Mouse (Mus musculus) heart, embryonic 10.5 days (tissue): ENCODE results near the gene Rasgef1b. TPM values are rescaled to one million over a fixed set of nuclear protein-coding genes. Genes with fewer than 3 reads are reported as not detected.

Experiments used
- DNase-seq: peaks from one replicate; pipeline ENCODE4 v3.0.0-alpha.2; 2017; ENCODE audit warnings: low spot score
- H3K27ac ChIP-seq: fragments of 300-500 bp; sonication (generic); 2 replicates; pipeline ENCODE4 v1.5.1; 2016; ENCODE audit warnings: mild to moderate bottlenecking
- H3K27me3 ChIP-seq: fragments of 300-500 bp; sonication (generic); 2 replicates; pipeline ENCODE4 v1.6.1; 2016; ENCODE audit warnings: mild to moderate bottlenecking; ENCODE audit not compliant: poor library complexity, insufficient read depth, severe bottlenecking
- H3K36me3 ChIP-seq: fragments of 300-500 bp; sonication (generic); 2 replicates; pipeline ENCODE4 v1.6.1; 2016; ENCODE audit warnings: mild to moderate bottlenecking, moderate library complexity
- H3K4me1 ChIP-seq: fragments of 300-500 bp; sonication (generic); 2 replicates; pipeline ENCODE4 v1.6.1; 2016; ENCODE audit warnings: mild to moderate bottlenecking
- H3K4me3 ChIP-seq: fragments of 300-500 bp; sonication (generic); 2 replicates; pipeline ENCODE4 v1.5.1; 2016; ENCODE audit warnings: mild to moderate bottlenecking, moderate library complexity
- H3K9me3 ChIP-seq: fragments of 300-500 bp; sonication (generic); 2 replicates; pipeline ENCODE4 v1.6.1; 2016; ENCODE audit warnings: mild to moderate bottlenecking, moderate library complexity
- WGBS: fragments of 180-500 bp; shearing (Covaris S2); methylation state at CpG from one replicate; pipeline ENCODE4 v1.1.7; 2016; 5-methylcytosine and 5-hydroxymethylcytosine counted together
- polyA plus RNA-seq: library from polyadenylated mRNA; unstranded; fragments of >200 nt; fragmentation: Nextera tagmentation; extraction: Ambion mirVana; gene quantifications from 2 replicates; pipeline ENCODE4 v1.2.1, GENCODE M21; 2016

Gene Rasgef1b
- polyA plus RNA-seq, 1 experiment from 2014 or later = 20.6 TPM

DNA sequence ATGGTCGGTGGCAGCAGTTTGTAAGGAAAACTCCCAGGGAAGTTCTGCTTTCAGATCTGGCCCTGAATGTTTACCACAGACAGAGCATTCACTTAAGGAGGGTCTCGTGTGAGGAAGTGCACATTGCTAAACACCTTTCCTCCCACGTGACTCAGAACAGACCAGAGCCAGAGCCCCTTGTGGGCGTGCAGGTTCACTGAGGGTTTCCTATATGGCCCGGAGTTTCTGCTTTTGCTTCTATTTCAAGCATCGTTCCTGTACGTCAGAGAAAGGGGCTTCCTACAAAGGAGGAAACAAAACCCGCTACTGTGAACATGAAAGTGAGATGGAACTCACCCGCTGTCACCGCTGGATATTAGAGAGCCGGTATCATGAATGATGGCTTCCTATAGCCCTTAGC is 392.4 kb downstream of the Rasgef1b start:
- Histone ChIP-seq H3K4me1 (peaks cover 26% of the 10 kb centered on the region), H3K27me3 (no peaks in the 10 kb centered on the region), H3K27ac (no peak overlapping the region), H3K9me3 (no peaks in the 10 kb centered on the region), H3K4me3 (no peak overlapping the region), H3K36me3 (no peaks in the 10 kb centered on the region)
- WGBS = 69% methylated on average over 11 of the region's 11 CpGs
- DNase-seq = no peak

DNA sequence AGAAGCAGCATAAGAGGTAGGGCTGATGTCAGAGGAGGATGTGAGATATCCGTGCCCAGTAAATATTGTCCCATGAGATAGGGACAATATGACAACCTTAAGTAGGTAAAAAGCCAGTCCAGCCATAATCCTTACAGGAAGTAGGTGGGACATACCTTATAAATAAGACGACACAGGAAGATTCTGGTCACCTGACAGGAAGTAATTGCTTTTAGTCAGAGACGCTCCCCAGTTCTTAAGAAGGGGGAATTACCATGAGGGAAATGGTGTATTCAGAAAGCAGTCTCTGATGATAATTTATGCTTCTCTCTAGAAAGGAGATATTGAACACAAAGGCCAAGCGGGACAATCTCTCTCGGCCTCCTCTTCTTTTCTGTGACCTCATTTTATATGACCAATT is 394.8 kb downstream of the Rasgef1b start:
- Histone ChIP-seq H3K36me3 (no peaks in the 10 kb centered on the region), H3K4me3 (no peak overlapping the region), H3K4me1 (peaks cover 9% of the 10 kb centered on the region; the same call in 1 of the 2 replicates), H3K27me3 (no peaks in the 10 kb centered on the region), H3K9me3 (no peaks in the 10 kb centered on the region), H3K27ac (no peak overlapping the region)
- no peak for DNase-seq
- 77% methylated on average over 5 of the region's 5 CpGs for WGBS

GRCm38 (mm10) chr5:99332021-99332420 is 396.8 kb downstream of the Rasgef1b start:
- Histone ChIP-seq H3K36me3 (no peaks in the 10 kb centered on the region), H3K4me1 (peaks cover 9% of the 10 kb centered on the region; the same call in 1 of the 2 replicates), H3K9me3 (no peaks in the 10 kb centered on the region), H3K4me3 (no peak overlapping the region), H3K27ac (no peak overlapping the region), H3K27me3 (no peaks in the 10 kb centered on the region)
- DNase-seq = no peak
- WGBS = 90% methylated on average over 2 of the region's 2 CpGs

GRCm38 (mm10) chr5:99329065-99329464 is 399.8 kb downstream of the Rasgef1b start:
- DNase-seq = no peak
- H3K4me3 ChIP-seq = no peak overlapping the region
- no peaks in the 10 kb centered on the region for H3K9me3 ChIP-seq
- no peaks in the 10 kb centered on the region for H3K27me3 ChIP-seq
- no peak overlapping the region for H3K27ac ChIP-seq
- H3K36me3 ChIP-seq = no peaks in the 10 kb centered on the region
- WGBS = 81% methylated on average over 6 of the region's 6 CpGs
- peaks cover 9% of the 10 kb centered on the region; the same call in 1 of the 2 replicates for H3K4me1 ChIP-seq

DNA sequence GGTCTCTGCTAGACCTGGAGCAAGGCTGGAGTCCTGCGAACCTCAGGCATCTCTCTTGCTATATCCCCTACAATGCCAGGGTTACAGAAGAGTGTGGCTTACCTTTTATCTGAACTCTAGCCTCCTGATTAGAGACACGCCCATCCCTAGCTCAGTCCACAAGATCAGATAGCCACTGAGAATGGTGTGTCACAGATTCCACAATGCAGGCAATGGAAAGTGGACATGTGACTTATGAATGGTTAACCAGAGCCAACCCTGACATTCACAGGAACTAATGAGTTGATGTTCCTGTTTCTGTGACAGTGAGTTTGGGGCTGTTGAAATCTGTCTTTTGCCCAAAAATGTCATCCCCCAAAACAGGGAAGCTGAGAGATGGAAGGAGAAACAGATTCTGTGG is 401.8 kb downstream of the Rasgef1b start:
- Histone ChIP-seq H3K9me3 (no peaks in the 10 kb centered on the region), H3K4me3 (no peak overlapping the region), H3K27me3 (no peaks in the 10 kb centered on the region), H3K36me3 (no peaks in the 10 kb centered on the region), H3K4me1 (no peaks in the 10 kb centered on the region), H3K27ac (no peak overlapping the region)
- 76% methylated on average over 2 of the region's 2 CpGs for WGBS
- no peak for DNase-seq

GRCm38 (mm10) chr5:99325301-99325700 is 403.6 kb downstream of the Rasgef1b start:
- Histone ChIP-seq H3K27ac (no peak overlapping the region), H3K4me1 (no peaks in the 10 kb centered on the region), H3K27me3 (no peaks in the 10 kb centered on the region), H3K9me3 (no peaks in the 10 kb centered on the region), H3K36me3 (no peaks in the 10 kb centered on the region), H3K4me3 (no peak overlapping the region)
- no peak for DNase-seq

DNA sequence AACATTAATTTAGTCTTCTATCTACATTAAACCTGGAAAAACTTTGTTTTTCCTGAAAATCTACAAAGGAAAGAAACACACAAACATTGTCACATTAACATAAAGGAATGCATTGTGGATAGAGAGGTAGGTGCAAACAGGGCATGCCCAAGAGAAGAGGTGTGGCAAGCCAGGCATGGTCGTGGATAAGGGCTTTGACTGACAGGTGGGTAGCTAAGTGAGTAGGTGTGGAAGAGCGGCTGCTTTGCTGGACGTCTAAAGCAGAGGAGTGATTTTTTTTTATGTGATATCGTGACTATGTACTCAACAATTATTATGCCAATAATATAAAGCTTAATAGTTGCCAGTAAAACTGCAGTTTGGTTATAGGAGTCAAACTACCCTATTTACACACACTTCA is 408.1 kb downstream of the Rasgef1b start:
- H3K9me3 ChIP-seq = no peaks in the 10 kb centered on the region
- no peaks in the 10 kb centered on the region for H3K27me3 ChIP-seq
- H3K27ac ChIP-seq = no peak overlapping the region
- no peak overlapping the region for H3K4me3 ChIP-seq
- WGBS = 67% methylated on average over 4 of the region's 4 CpGs
- no peak for DNase-seq
- H3K4me1 ChIP-seq = no peaks in the 10 kb centered on the region
- H3K36me3 ChIP-seq = no peaks in the 10 kb centered on the region

- DNase-seq = no peak
- H3K4me3 ChIP-seq = no peak overlapping the region
- no peaks in the 10 kb centered on the region for H3K27me3 ChIP-seq
- no peaks in the 10 kb centered on the region for H3K9me3 ChIP-seq
- no peak overlapping the region for H3K27ac ChIP-seq
- 72% methylated on average over 4 of the region's 4 CpGs for WGBS
- H3K36me3 ChIP-seq = no peaks in the 10 kb centered on the region
- peaks cover 19% of the 10 kb centered on the region for H3K4me1 ChIP-seq
Observed at GRCm38 (mm10) chr5:99297939-99298338, 430.9 kb downstream of the Rasgef1b start.

GRCm38 (mm10) chr5:99296348-99296747 is 432.5 kb downstream of the Rasgef1b start:
- H3K4me3 ChIP-seq = no peak overlapping the region
- no peaks in the 10 kb centered on the region for H3K27me3 ChIP-seq
- WGBS = 84% methylated on average over 2 of the region's 2 CpGs
- peak; percentile 36 for DNase-seq
- no peak overlapping the region for H3K27ac ChIP-seq
- no peaks in the 10 kb centered on the region for H3K36me3 ChIP-seq
- no peaks in the 10 kb centered on the region for H3K9me3 ChIP-seq
- peaks cover 27% of the 10 kb centered on the region for H3K4me1 ChIP-seq

GRCm38 (mm10) chr5:99292287-99292851 is 436.5 kb downstream of the Rasgef1b start:
- Histone ChIP-seq H3K9me3 (no peaks in the 10 kb centered on the region), H3K27me3 (no peaks in the 10 kb centered on the region), H3K4me3 (no peak overlapping the region), H3K36me3 (no peaks in the 10 kb centered on the region), H3K4me1 (peaks cover 20% of the 10 kb centered on the region), H3K27ac (no peak overlapping the region)
- 85% methylated on average over 10 of the region's 10 CpGs for WGBS
- peak; percentile 20 for DNase-seq

DNA sequence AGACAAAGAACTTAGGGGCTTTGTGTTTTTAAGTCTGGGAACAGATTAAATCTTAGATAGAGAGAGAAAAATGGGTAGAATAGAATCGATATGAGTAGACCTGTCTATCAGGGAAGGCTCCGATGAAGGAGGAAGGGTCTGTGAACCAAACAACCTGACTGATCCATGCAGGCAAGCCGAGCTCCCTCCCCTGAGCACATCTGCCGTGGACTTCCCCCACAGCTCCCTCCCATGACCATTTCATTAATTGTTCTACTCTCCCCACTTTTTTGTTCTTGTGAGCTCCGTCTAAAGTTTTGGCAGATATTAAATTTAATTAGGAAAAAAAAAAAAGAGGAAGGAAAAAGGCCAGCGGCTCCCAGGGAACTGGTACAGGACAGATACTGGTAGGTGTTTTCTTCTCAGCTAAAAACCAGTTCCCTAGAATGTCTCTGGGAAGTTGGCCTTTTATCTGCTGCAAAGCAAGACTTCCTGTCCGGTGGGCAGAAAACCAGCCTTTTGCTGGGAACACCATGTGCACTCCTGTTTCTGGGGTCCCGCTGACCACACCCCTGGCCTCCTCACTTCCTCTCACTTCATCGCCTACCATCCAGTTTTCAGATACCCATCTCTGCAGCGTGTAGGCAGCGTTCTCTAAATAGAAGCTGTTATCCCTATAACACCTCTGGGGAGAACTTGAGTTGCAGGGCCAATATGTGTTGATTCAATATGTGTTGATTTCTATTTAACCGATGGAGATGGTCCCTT is 437.6 kb downstream of the Rasgef1b start:
- Histone ChIP-seq H3K27me3 (no peaks in the 10 kb centered on the region), H3K4me1 (peaks cover 20% of the 10 kb centered on the region), H3K36me3 (no peaks in the 10 kb centered on the region), H3K9me3 (no peaks in the 10 kb centered on the region), H3K4me3 (no peak overlapping the region), H3K27ac (no peak overlapping the region)
- no peak for DNase-seq
- 45% methylated on average over 12 of the region's 12 CpGs for WGBS

DNA sequence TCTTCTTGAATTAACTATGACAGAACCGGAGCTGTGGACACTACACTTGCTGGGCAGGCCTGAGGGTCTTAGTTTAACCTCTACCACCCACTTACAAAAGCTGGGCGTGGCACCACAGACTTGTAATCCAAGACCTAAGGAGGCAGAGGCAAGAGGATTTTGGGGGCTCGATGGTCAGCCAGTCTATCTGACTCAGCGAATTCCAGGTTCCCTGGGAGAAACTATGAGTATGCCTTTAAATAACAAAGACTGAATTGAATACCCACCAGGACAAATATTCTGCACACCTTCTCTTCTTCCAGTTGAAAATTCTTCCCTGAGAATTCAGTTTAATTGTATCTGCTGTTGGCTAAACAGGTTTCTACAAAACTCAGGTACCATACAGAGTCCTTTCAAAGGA is 440.6 kb downstream of the Rasgef1b start:
- no peak overlapping the region for H3K4me3 ChIP-seq
- H3K9me3 ChIP-seq = no peaks in the 10 kb centered on the region
- H3K27me3 ChIP-seq = no peaks in the 10 kb centered on the region
- WGBS = 84% methylated on average over 4 of the region's 4 CpGs
- DNase-seq = no peak
- H3K36me3 ChIP-seq = no peaks in the 10 kb centered on the region
- no peak overlapping the region for H3K27ac ChIP-seq
- H3K4me1 ChIP-seq = peaks cover 8% of the 10 kb centered on the region

- Histone ChIP-seq H3K27ac (no peak overlapping the region), H3K9me3 (no peaks in the 10 kb centered on the region), H3K36me3 (no peaks in the 10 kb centered on the region), H3K4me3 (no peak overlapping the region), H3K4me1 (peaks cover 8% of the 10 kb centered on the region), H3K27me3 (no peaks in the 10 kb centered on the region)
- no peak for DNase-seq
- WGBS = 81% methylated on average over 6 of the region's 6 CpGs
Observed at GRCm38 (mm10) chr5:99287647-99288185, 441.1 kb downstream of the Rasgef1b start.
